Mouse (Mus musculus) urinary bladder, postnatal 14 days (tissue): Measurements from ENCODE around the gene Rxfp2.

Experiments used
- DNase-seq: peaks from one replicate; pipeline ENCODE4 v3.0.0; 2021; ENCODE audit warnings: low spot score

Rxfp2 gene

GRCm38 (mm10) chr5:150115271-150116092, 97.0 kb downstream of the Rxfp2 start:
- no peak for DNase-seq

GRCm38 (mm10) chr5:150116216-150116905, 97.9 kb downstream of the Rxfp2 start:
- DNase-seq = no peak

- no peak for DNase-seq
These were observed 98.4 kb downstream of the Rxfp2 start for GRCm38 (mm10) chr5:150116906-150117216.

- DNase-seq = no peak
These were observed 99.6 kb downstream of the Rxfp2 start for GRCm38 (mm10) chr5:150118124-150118454.

GRCm38 (mm10) chr5:150118455-150119241, 100.2 kb downstream of the Rxfp2 start, which contains the start of gene Fry:
Gene Fry, plus strand, starts transcription at chr5:150118645.
- peak; percentile 95 for DNase-seq

- no peak for DNase-seq
These were observed 102.2 kb downstream of the Rxfp2 start for GRCm38 (mm10) chr5:150120676-150121075.

- no peak for DNase-seq
These were observed 103.6 kb downstream of the Rxfp2 start for GRCm38 (mm10) chr5:150122095-150122494.

- no peak for DNase-seq
These were observed 104.1 kb downstream of the Rxfp2 start for GRCm38 (mm10) chr5:150122571-150122970.

GRCm38 (mm10) chr5:150125920-150126319, 107.4 kb downstream of the Rxfp2 start:
- no peak for DNase-seq

- no peak for DNase-seq
These were observed 110.0 kb downstream of the Rxfp2 start for GRCm38 (mm10) chr5:150128432-150128831.

- no peak for DNase-seq
These were observed 111.7 kb downstream of the Rxfp2 start for GRCm38 (mm10) chr5:150130144-150130543.

GRCm38 (mm10) chr5:150131166-150131565, 112.7 kb downstream of the Rxfp2 start:
- DNase-seq = no peak
